Mouse (Mus musculus) intestine, embryonic 16.5 days (tissue): ENCODE measurements around the gene Rcor2. TPM values are rescaled to one million over a fixed set of nuclear protein-coding genes. Genes with fewer than 3 reads are reported as not detected.

Source experiments
- ATAC-seq: fragments of 200-750 bp; cut with Nextera tagmentation; 2 replicates; pipeline ENCODE4 v1.8.0; 2017; ENCODE audit warnings: moderate TSS enrichment, moderate library complexity
- H3K27ac ChIP-seq: fragments of 300-500 bp; sonication (generic); 2 replicates; pipeline ENCODE4 v1.5.1; 2014; ENCODE audit warnings: mild to moderate bottlenecking, low read length
- H3K27me3 ChIP-seq: fragments of 300-500 bp; sonication (generic); replicated peaks from 2 replicates; pipeline ENCODE4 v1.6.1; 2014; ENCODE audit warnings: low read length, control low read depth, mixed read lengths; ENCODE audit not compliant: control insufficient read depth, insufficient read depth
- H3K36me3 ChIP-seq: fragments of 300-500 bp; sonication (generic); 2 replicates; pipeline ENCODE4 v1.6.1; 2014; ENCODE audit warnings: low read length, control low read depth; ENCODE audit not compliant: control insufficient read depth, insufficient read depth
- H3K4me1 ChIP-seq: fragments of 300-500 bp; sonication (generic); 2 replicates; pipeline ENCODE4 v1.6.1; 2014; ENCODE audit warnings: low read length, control low read depth, mixed read lengths; ENCODE audit not compliant: control insufficient read depth, insufficient read depth
- H3K4me2 ChIP-seq: fragments of 300-500 bp; sonication (generic); 2 replicates; pipeline ENCODE4 v1.6.1; 2014; ENCODE audit warnings: low read depth, low read length, control low read depth
- H3K4me3 ChIP-seq: fragments of 300-500 bp; sonication (generic); 2 replicates; pipeline ENCODE4 v1.5.1; 2014; ENCODE audit warnings: mild to moderate bottlenecking, low read length
- H3K9ac ChIP-seq: fragments of 300-500 bp; sonication (generic); 2 replicates; pipeline ENCODE4 v1.6.1; 2014; ENCODE audit warnings: low read depth, low read length
- H3K9me3 ChIP-seq: fragments of 300-500 bp; sonication (generic); 2 replicates; pipeline ENCODE4 v1.6.1; 2016; ENCODE audit warnings: low read length, control low read depth; ENCODE audit not compliant: control insufficient read depth
- WGBS: fragments of 180-500 bp; shearing (Covaris S2); extraction: QIAGEN DNeasy Blood & Tissue Kit; methylation state at CpG from one replicate; pipeline ENCODE4 v1.1.7; 2014; 5-methylcytosine and 5-hydroxymethylcytosine counted together
- polyA plus RNA-seq: library from polyadenylated mRNA; unstranded; fragments of >200 nt; fragmentation: Nextera tagmentation; extraction: Ambion mirVana; gene quantifications from 2 replicates; pipeline ENCODE4 v1.2.1, GENCODE M21; 2015

Rcor2 gene
- polyA plus RNA-seq, 1 experiment from 2014 or later = 9.0 TPM

- no peak overlapping the region for H3K4me3 ChIP-seq
- no peak for ATAC-seq
- WGBS = 75% methylated on average over 3 of the region's 3 CpGs
- no peak overlapping the region for H3K4me2 ChIP-seq
- no peak overlapping the region for H3K27ac ChIP-seq
- H3K9me3 ChIP-seq = no peaks in the 10 kb centered on the region
- no peak overlapping the region for H3K9ac ChIP-seq
- peaks cover 3% of the 10 kb centered on the region for H3K4me1 ChIP-seq
- no peaks in the 10 kb centered on the region for H3K36me3 ChIP-seq
- H3K27me3 ChIP-seq = no peaks in the 10 kb centered on the region
These were observed 54.3 kb downstream of the Rcor2 start for GRCm38 (mm10) chr19:7321391-7321790.

Other genes starting within 250 kb of the Rcor2 start
- gene Fermt3, start 247.9 kb upstream of the Rcor2 start, polyA plus RNA-seq = 13.0 and 14.4 TPM in 2 replicates
- gene Stip1, start 227.4 kb upstream of the Rcor2 start, polyA plus RNA-seq = 194 and 208 TPM in 2 replicates
- 11.6 and 13.1 TPM in 2 replicates for gene Macrod1, start 210.5 kb upstream of the Rcor2 start, polyA plus RNA-seq
- gene Flrt1, start 161.6 kb upstream of the Rcor2 start, polyA plus RNA-seq = 1.6 and 1.9 TPM in 2 replicates
- gene Otub1, start 61.0 kb upstream of the Rcor2 start, polyA plus RNA-seq = 162 and 166 TPM in 2 replicates
- gene Cox8a, start 49.7 kb upstream of the Rcor2 start, polyA plus RNA-seq = 1,467 and 1,508 TPM in 2 replicates
- gene Naa40, start 26.1 kb upstream of the Rcor2 start, polyA plus RNA-seq = 48.4 and 51.9 TPM in 2 replicates
- 39.1 and 41.4 TPM in 2 replicates for gene Mark2, start 74.5 kb downstream of the Rcor2 start, polyA plus RNA-seq
- 17.4 and 18.2 TPM in 2 replicates for gene Spindoc, start 115.7 kb downstream of the Rcor2 start, polyA plus RNA-seq
- 3.1 and 3.2 TPM in 2 replicates for gene 2700081O15Rik, start 150.3 kb downstream of the Rcor2 start, polyA plus RNA-seq
- gene Rtn3, start 216.0 kb downstream of the Rcor2 start, polyA plus RNA-seq = 127 TPM in 2 replicates
- 6.1 and 7.7 TPM in 2 replicates for gene Atl3, start 226.7 kb downstream of the Rcor2 start, polyA plus RNA-seq